Mouse (Mus musculus) MN1 (cell line): ENCODE results near the gene Styxl1.
A peak's percentile ranks its signal among the peaks of the same experiment; 100 is the strongest.

Experiments
- DNase-seq: peaks from one replicate; pipeline ENCODE4 v3.0.0-alpha.2; 2016; ENCODE audit warnings: low spot score

Styxl1 gene

DNA sequence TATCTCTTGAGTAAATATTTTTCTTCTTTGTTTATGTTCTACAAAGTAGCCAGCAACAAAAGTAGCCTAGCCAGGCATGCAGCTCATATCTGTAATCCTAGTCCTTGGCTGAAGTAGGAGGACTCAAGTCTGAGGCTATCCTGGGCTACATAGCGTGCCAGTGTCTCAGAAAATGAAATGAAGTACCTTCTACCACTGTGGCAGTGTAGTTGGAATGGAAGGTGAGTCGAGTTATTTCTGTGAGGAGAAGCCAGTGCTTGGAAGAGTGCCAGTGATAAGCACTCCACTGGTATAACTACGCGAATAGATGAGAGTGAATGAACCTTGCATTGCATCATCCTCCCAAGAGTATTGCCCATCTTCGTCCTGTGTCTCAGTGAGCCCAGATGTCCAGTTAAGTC lies 80.5 kb downstream of the Styxl1 start:
- DNase-seq: peak; percentile 81
